Mouse (Mus musculus) midbrain, embryonic 16.5 days (tissue): ENCODE measurements at regions not wholly inside any gene's neighbourhood (a gene's known extent, or its start where the extent isn't known, plus 50 kb on each side); places are given as distances from the start of the nearest gene placed in this dataset.
A peak's percentile ranks its signal among the peaks of the same experiment; 100 is the strongest.

ENCODE experiments used
- ATAC-seq: fragments of 200-750 bp; cut with Nextera tagmentation; 2 replicates; pipeline ENCODE4 v1.8.0; 2017; ENCODE audit warnings: moderate TSS enrichment
- H3K27ac ChIP-seq: fragments of 300-500 bp; sonication (generic); 2 replicates; pipeline ENCODE4 v1.5.1; 2014; ENCODE audit warnings: mild to moderate bottlenecking, low read length, mixed read lengths
- H3K27me3 ChIP-seq: fragments of 300-500 bp; sonication (generic); 2 replicates; pipeline ENCODE4 v1.6.1; 2014; ENCODE audit warnings: low read depth, low read length, mixed read lengths; ENCODE audit not compliant: control insufficient read depth, insufficient read depth
- H3K36me3 ChIP-seq: fragments of 300-500 bp; sonication (generic); 2 replicates; pipeline ENCODE4 v1.6.1; 2014; ENCODE audit warnings: mild to moderate bottlenecking, low read length, moderate library complexity, mixed read lengths; ENCODE audit not compliant: control insufficient read depth, insufficient read depth
- H3K4me1 ChIP-seq: fragments of 300-500 bp; sonication (generic); 2 replicates; pipeline ENCODE4 v1.6.1; 2014; ENCODE audit warnings: mild to moderate bottlenecking, low read length, mixed read lengths; ENCODE audit not compliant: control insufficient read depth, insufficient read depth
- H3K4me2 ChIP-seq: fragments of 300-500 bp; sonication (generic); 2 replicates; pipeline ENCODE4 v1.6.1; 2014; ENCODE audit warnings: mild to moderate bottlenecking, low read length, mixed read lengths
- H3K4me3 ChIP-seq: fragments of 300-500 bp; sonication (generic); 2 replicates; pipeline ENCODE4 v1.5.1; 2014; ENCODE audit warnings: low read depth, mild to moderate bottlenecking, low read length, moderate library complexity, mixed read lengths
- H3K9ac ChIP-seq: fragments of 300-500 bp; sonication (generic); 2 replicates; pipeline ENCODE4 v1.6.1; 2014; ENCODE audit warnings: low read depth, low read length, mixed read lengths
- H3K9me3 ChIP-seq: fragments of 300-500 bp; sonication (generic); replicated peaks from 2 replicates; pipeline ENCODE4 v1.6.1; 2014; ENCODE audit warnings: mild to moderate bottlenecking, low read length, mixed read lengths; ENCODE audit not compliant: control insufficient read depth, poor library complexity, severe bottlenecking
- WGBS: fragments of 180-500 bp; shearing (Covaris S2); extraction: QIAGEN DNeasy Blood & Tissue Kit; methylation state at CpG from one replicate; pipeline ENCODE4 v1.1.7; 2014; 5-methylcytosine and 5-hydroxymethylcytosine counted together

GRCm38 (mm10) chr13:47580144-47580543 lies 457.7 kb downstream of the Rnf144b start:
- no peak overlapping the region for H3K9ac ChIP-seq
- no peak overlapping the region for H3K4me3 ChIP-seq
- WGBS, result 77% methylated on average over 5 of the region's 5 CpGs
- H3K4me1 ChIP-seq, result no peaks in the 10 kb centered on the region
- ATAC-seq, result no peak
- H3K27me3 ChIP-seq, result no peaks in the 10 kb centered on the region
- H3K27ac ChIP-seq, result no peak overlapping the region
- no peak overlapping the region for H3K4me2 ChIP-seq
- no peaks in the 10 kb centered on the region for H3K36me3 ChIP-seq
- no peaks in the 10 kb centered on the region for H3K9me3 ChIP-seq

- H3K36me3 ChIP-seq, result no peaks in the 10 kb centered on the region
- ATAC-seq, result no peak
- H3K4me3 ChIP-seq, result no peak overlapping the region
- no peaks in the 10 kb centered on the region for H3K9me3 ChIP-seq
- no peak overlapping the region for H3K27ac ChIP-seq
- no peak overlapping the region for H3K9ac ChIP-seq
- 73% methylated on average over 1 of the region's 1 CpGs for WGBS
- no peak overlapping the region for H3K4me2 ChIP-seq
- no peaks in the 10 kb centered on the region for H3K4me1 ChIP-seq
- H3K27me3 ChIP-seq, result no peaks in the 10 kb centered on the region
These were observed 462.7 kb downstream of the Rnf144b start for GRCm38 (mm10) chr13:47585158-47585557.

GRCm38 (mm10) chr13:47602646-47603045 lies 480.2 kb downstream of the Rnf144b start:
- Histone ChIP-seq H3K4me2 (no peak overlapping the region), H3K9ac (no peak overlapping the region), H3K27me3 (no peaks in the 10 kb centered on the region), H3K36me3 (no peaks in the 10 kb centered on the region), H3K4me3 (no peak overlapping the region), H3K27ac (no peak overlapping the region), H3K4me1 (no peaks in the 10 kb centered on the region), H3K9me3 (no peaks in the 10 kb centered on the region)
- no peak for ATAC-seq
- WGBS, result 24% methylated on average over 1 of the region's 1 CpGs

GRCm38 (mm10) chr13:47611439-47611838 lies 489.0 kb downstream of the Rnf144b start:
- H3K36me3 ChIP-seq, result no peaks in the 10 kb centered on the region
- no peak for ATAC-seq
- 84% methylated on average over 4 of the region's 4 CpGs for WGBS

GRCm38 (mm10) chr13:47636511-47637103 lies 514.2 kb downstream of the Rnf144b start:
- Histone ChIP-seq H3K4me2 (no peak overlapping the region), H3K4me3 (no peak overlapping the region), H3K9me3 (no peaks in the 10 kb centered on the region), H3K27ac (peak overlapping the region; percentile 53), H3K4me1 (no peaks in the 10 kb centered on the region), H3K36me3 (no peaks in the 10 kb centered on the region), H3K9ac (no peak overlapping the region), H3K27me3 (no peaks in the 10 kb centered on the region)
- 25% methylated on average over 8 of the region's 8 CpGs for WGBS
- no peak for ATAC-seq

More at GRCm38 (mm10) chr13:47611439-47611838, 489.0 kb downstream of the Rnf144b start:
- Histone ChIP-seq H3K9ac (no peak overlapping the region), H3K4me2 (no peak overlapping the region), H3K4me3 (no peak overlapping the region), H3K27me3 (no peaks in the 10 kb centered on the region), H3K4me1 (peaks cover 6% of the 10 kb centered on the region; the same call in 1 of the 2 replicates), H3K9me3 (no peaks in the 10 kb centered on the region), H3K27ac (no peak overlapping the region)

GRCm38 (mm10) chr13:47642341-47642740 lies 519.9 kb downstream of the Rnf144b start:
- Histone ChIP-seq H3K27me3 (no peaks in the 10 kb centered on the region), H3K9ac (no peak overlapping the region), H3K4me3 (no peak overlapping the region), H3K9me3 (no peaks in the 10 kb centered on the region), H3K36me3 (no peaks in the 10 kb centered on the region), H3K4me2 (no peak overlapping the region), H3K27ac (no peak overlapping the region), H3K4me1 (0 out of 2 replicates have a peak, but pooled peaks cover 2% of the 10 kb centered on the region)
- 92% methylated on average over 10 of the region's 10 CpGs for WGBS
- ATAC-seq, result no peak

- Histone ChIP-seq H3K9ac (no peak overlapping the region), H3K4me2 (peak overlapping the region; percentile 10; the same call in 1 of the 2 replicates), H3K27ac (no peak overlapping the region), H3K9me3 (no peaks in the 10 kb centered on the region), H3K36me3 (no peaks in the 10 kb centered on the region), H3K4me3 (no peak overlapping the region), H3K27me3 (no peaks in the 10 kb centered on the region), H3K4me1 (peaks cover 6% of the 10 kb centered on the region; the same call in 1 of the 2 replicates)
- no peak for ATAC-seq
- 27% methylated on average over 10 of the region's 10 CpGs for WGBS
These were observed 522.6 kb downstream of the Rnf144b start for GRCm38 (mm10) chr13:47645081-47645480.

- Histone ChIP-seq H3K36me3 (no peaks in the 10 kb centered on the region), H3K9ac (no peak overlapping the region), H3K4me3 (no peak overlapping the region), H3K4me2 (no peak overlapping the region), H3K4me1 (peaks cover 6% of the 10 kb centered on the region; the same call in 1 of the 2 replicates), H3K9me3 (no peaks in the 10 kb centered on the region), H3K27ac (no peak overlapping the region), H3K27me3 (no peaks in the 10 kb centered on the region)
- WGBS, result 68% methylated on average over 5 of the region's 5 CpGs
- ATAC-seq, result no peak
These were observed 525.2 kb downstream of the Rnf144b start for GRCm38 (mm10) chr13:47647693-47648092.

GRCm38 (mm10) chr13:47650093-47650492 lies 527.6 kb downstream of the Rnf144b start:
- Histone ChIP-seq H3K27me3 (no peaks in the 10 kb centered on the region), H3K4me1 (peaks cover 6% of the 10 kb centered on the region; the same call in 1 of the 2 replicates), H3K4me2 (peak overlapping the region; percentile 24), H3K27ac (peak overlapping the region; percentile 44; the same call in 1 of the 2 replicates), H3K9ac (no peak overlapping the region), H3K9me3 (no peaks in the 10 kb centered on the region), H3K36me3 (no peaks in the 10 kb centered on the region), H3K4me3 (peak overlapping the region; percentile 12)
- ATAC-seq, result 0 out of 2 replicates have a peak, but pooled peaks have one; percentile 8
- 81% methylated on average over 13 of the region's 13 CpGs for WGBS
